Mouse (Mus musculus): ENCODE data around the gene Igf2r.

The Igf2r gene

DNA sequence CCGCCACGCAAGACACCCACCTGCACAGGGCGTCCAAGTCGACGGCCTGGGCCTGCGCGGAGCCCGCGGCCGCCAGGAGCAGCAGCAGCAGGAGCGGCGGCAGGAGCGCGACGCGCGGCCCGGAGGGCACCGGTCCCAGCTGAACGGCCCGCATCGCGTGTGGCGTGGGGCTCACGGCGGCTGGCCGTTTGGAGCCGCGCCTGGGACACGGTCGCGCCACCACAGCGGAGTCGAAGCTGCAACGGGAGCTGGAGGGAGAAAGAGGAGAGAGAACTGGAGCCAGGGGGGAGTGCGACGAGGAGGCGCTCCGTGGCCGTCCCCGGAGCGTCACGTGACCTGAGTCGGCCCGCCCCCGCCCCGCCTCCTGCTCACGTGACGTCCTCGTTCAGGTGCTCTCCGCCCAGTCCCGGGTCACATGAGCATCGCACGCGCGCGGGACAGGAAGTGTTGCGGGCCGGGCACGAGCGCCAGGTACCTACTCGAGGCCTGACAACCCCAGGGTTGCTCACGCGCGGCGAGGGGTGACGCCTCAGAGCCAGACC lies at the start of gene Igf2r:
Gene Igf2r, minus strand, starts transcription at position 285 of the 542 bp plus-strand sequence.
- DNase-seq = peak; percentile 84 to 92

GRCm38 (mm10) chr17:12815885-12816284 lies 46.4 kb upstream of the Igf2r start:
- DNase-seq = peak in 1 of 2 experiments; percentile 14

DNA sequence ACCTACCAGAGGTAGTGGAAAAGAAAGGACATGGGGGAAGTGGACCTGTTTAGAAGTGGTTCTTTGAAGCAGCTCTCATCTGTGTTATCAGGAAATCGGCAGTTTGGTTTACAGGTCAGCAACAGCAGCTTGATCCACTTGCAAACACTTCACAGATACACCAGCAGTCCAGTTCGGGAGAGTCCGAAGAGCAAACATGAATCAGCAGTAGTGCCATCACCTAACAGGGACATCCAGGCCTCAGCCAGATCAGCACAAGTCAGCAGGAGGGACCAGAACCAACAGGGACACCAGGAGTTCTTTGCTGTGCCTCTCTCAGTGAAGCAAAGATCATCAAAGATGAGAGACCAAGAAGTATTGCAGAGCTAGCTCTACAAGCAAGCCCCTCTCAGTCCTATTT lies 45.0 kb upstream of the Igf2r start:
- DNase-seq = peak in 1 of 2 experiments; percentile 33

- DNase-seq = no peak
These were observed 41.5 kb upstream of the Igf2r start for GRCm38 (mm10) chr17:12810973-12811303.

GRCm38 (mm10) chr17:12810103-12810972 lies 40.9 kb upstream of the Igf2r start:
- peak; percentile 75 to 79 for DNase-seq

DNA sequence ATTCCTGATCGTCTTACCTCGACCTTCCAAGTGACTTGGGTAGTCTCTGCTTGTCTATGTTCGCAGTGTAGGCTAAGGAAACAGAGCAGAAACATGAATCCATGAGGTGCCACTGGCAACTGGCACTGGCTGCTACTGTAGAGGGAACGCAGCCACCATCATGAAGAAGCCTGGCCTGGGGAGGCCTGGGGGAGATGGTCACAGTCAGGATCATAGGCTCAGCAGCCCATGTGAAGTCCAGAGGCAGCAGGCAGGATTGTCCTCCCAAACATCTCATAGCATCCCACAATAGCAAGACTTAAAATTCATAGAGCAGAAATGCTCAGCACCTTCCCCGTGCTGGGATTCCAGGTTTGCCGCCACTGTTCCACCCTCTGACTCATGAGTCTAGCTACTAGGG lies 39.4 kb upstream of the Igf2r start:
- DNase-seq = no peak

- DNase-seq = peak in 1 of 2 experiments; percentile 9
These were observed 35.4 kb upstream of the Igf2r start for GRCm38 (mm10) chr17:12804584-12805445.

- DNase-seq = peak; percentile 30 to 56
These were observed 32.5 kb upstream of the Igf2r start for GRCm38 (mm10) chr17:12801861-12802540.

GRCm38 (mm10) chr17:12799368-12800275 lies 30.2 kb upstream of the Igf2r start:
- no peak for DNase-seq

DNA sequence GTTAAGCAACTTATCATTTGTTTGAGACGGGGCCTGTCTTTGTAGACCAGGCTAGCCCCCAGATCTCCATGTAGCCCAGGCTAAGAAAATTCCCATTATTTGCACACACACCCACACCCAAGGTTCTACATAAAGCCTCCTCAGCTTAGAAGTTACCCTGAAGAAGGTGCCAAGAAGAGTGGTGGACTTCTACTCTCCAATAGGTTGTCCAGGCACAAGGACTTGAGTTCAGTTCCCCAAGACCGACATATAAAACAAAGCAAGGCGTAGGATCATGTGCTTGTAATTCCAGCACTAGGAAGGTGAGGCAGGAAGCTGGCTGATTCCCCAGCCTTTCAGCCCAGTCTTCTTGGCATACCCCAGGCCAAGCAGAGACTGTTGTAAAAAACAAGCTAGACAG lies 29.1 kb upstream of the Igf2r start:
- DNase-seq = no peak

GRCm38 (mm10) chr17:12797427-12798029 lies 28.1 kb upstream of the Igf2r start:
- DNase-seq = peak in 1 of 2 experiments; percentile 36

DNA sequence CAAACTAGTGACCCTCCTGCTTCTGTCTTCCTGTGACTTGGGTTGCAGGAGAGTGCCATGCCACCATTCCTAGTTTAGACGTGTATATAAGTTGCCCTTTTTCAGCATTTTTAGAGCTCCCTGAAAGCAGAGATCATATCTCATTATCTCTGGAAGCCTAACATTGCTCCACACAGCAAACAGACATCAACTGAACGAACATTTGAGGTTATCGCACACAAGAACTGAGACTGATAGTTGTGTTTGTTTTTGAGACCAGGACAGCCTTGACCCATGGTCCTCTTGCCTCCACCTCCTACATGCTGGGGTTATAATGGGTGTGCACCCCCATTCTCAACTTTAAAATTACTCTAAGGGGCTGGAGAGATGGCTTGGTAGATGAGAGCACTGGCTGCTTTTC lies 27.2 kb upstream of the Igf2r start:
- no peak for DNase-seq

- peak; percentile 83 to 90 for DNase-seq
These were observed 24.4 kb upstream of the Igf2r start for GRCm38 (mm10) chr17:12793660-12794406.

GRCm38 (mm10) chr17:12792422-12793206 lies 23.1 kb upstream of the Igf2r start:
- DNase-seq = peak; percentile 85 to 92

DNA sequence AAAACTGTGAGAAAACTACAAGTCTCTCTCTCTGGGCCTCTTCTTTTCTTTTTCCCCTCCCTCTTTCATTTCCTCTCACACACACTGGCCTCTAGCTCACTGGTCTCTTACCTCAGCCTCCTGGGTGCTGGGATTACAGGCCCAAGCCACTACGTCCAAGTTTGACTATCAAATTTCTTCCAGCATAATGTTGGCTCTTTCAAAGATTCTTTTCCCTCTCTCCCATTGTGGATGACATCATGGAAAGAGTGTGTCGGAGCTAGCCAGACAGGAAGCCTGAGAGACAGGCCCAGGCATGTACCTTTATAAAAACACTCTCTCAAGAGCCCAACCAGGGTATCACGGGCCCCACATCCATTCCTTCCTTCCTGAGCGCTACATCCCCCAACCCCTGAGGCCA lies 22.0 kb upstream of the Igf2r start:
- DNase-seq = peak; percentile 23 to 48

DNA sequence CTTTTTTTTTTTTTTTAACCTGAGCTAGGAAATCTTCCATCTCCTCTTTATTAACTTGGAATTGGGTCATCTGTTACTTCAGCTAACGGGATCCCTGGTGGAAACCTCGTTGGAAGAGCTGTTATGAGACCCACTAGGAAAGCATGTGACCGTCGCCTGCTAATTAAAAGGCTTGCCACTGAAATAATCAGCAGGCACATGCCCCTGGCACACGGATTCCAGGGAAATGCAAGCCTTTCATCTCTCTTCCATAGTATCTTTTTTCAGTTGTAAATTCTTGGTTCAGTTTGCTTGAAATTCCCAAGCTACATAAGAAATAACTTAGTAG lies 21.6 kb upstream of the Igf2r start:
- DNase-seq = no peak

- DNase-seq = peak in 1 of 2 experiments; percentile 51
These were observed 21.1 kb upstream of the Igf2r start for GRCm38 (mm10) chr17:12790353-12791078.

DNA sequence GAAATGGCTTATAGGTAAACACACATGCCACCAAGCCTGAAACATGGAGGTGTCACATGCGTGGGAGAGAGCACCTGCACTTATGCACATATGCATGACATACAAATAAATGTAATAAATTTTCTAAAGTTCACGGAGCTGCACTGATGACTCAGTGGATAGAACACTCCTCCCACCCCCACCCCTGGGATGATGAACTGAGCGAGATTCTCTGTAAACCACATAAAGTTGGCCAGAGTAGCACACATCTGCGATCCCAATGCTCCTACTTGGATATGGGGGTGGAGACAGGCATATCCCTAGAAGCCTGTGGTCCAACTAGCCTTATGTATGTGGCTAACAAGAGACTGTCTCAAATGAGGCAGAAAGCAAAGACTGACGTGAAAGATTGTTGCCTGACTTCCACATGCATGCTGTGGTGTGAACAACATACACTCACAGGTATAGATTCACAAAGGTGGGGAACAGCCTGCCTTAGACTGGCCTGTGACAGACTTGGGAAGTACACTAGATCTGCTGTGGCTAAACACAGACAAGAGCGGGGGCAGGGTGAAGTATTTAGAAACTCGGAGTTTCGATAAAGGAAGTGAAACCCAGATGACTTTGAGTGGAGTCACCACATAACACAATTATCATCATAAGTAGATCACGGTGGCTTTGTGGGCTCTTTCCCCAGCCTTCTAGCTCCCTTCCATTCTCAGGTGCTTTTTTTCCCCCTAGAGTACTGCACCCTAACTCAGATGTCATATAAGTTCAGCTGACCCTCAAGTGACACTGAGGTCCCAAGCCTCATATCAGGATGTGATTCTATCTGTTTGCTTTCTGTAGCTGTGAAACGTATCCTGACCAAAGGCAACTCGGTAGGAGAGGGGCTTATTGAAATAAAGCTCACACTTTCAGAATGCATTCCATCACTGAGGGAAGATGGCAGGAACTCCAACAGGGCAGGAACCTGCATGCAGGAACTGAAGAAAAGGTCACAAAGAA lies 13.7 kb upstream of the Igf2r start:
- no peak for DNase-seq
